Mouse (Mus musculus): ENCODE data around the gene Gfod1. TPM values are rescaled to one million over a fixed set of nuclear protein-coding genes. Genes with fewer than 3 reads are reported as not detected.

Gfod1 gene
- polyA plus RNA-seq, 1 experiment: 6.5 TPM

DNA sequence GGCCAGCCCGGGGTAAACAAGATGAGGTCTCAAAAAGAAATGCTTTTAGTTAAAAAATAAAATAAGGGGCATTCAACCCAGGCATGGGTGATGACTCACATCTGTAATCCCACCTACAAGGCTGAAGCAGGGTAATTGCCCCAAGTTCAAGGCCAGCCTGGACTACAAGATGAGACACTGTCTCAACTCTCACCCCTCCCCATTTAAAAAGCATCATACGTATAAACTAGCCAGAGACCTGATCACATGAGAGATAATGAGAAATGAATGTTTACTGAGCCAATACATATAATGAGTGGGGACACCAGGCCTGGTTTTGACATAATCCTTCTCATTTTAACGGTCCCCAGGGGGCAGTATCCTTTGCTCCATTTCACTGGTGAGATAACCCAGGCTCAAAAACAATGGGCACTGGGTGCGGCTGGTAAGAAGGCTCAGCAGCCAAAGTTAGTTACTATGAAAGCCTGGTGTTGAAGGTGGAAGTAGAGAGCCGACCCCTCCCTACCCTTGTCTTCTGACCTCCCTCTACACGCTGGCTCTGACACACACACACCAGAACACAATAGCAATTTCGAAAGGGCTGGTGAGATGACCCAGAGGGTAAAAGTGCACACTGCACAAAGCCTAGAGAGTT lies 8.9 kb downstream of the Gfod1 start:
- H3K27me3 ChIP-seq (ENCODE audit: control insufficient read depth, insufficient read depth, insufficient read length): no peaks in the 10 kb centered on the region
- no peak overlapping the region for H3K4me2 ChIP-seq (ENCODE audit: low read depth)
- no peak overlapping the region for H3K4me3 ChIP-seq
- peaks cover 3% of the 10 kb centered on the region for H3K36me3 ChIP-seq (ENCODE audit: control insufficient read depth, insufficient read depth)
- TF ChIP-seq TCF12 (IDR thresholded peaks at IDR 0.05; ENCODE audit: insufficient read depth, poor library complexity, severe bottlenecking): no peak
- TF ChIP-seq REST (IDR thresholded peaks at IDR 0.05; ENCODE audit: insufficient read depth, insufficient read length): no peak
- no peak for TF ChIP-seq SRF (IDR thresholded peaks at IDR 0.05; ENCODE audit: control insufficient read depth, insufficient read length, low read depth)
- no peak for TF ChIP-seq MYOG (IDR thresholded peaks at IDR 0.05; ENCODE audit: control insufficient read depth in 1 of 3, insufficient read depth in 1 of 3, insufficient read length in 2 of 3, low read depth in 2 of 3)
- no peak for TF ChIP-seq POLR2AphosphoS2 (IDR thresholded peaks at IDR 0.05; ENCODE audit: insufficient read length, low read depth)
- TF ChIP-seq E2F4 (IDR thresholded peaks at IDR 0.05; ENCODE audit: insufficient read depth): no peak
- no peak for TF ChIP-seq TCF3 (IDR thresholded peaks at IDR 0.05; ENCODE audit: insufficient read length, low read depth)
- no peak for TF ChIP-seq POLR2A (IDR thresholded peaks at IDR 0.05; ENCODE audit: insufficient read length, low read depth)
- no peak for TF ChIP-seq USF1 (IDR thresholded peaks at IDR 0.05; ENCODE audit: low read depth)
- TF ChIP-seq MYOD1 (IDR thresholded peaks at IDR 0.05; ENCODE audit: control insufficient read depth in 1 of 3, insufficient read length in 2 of 3, low read depth in 2 of 3): no peak
- TF ChIP-seq CEBPB (IDR thresholded peaks at IDR 0.05; ENCODE audit: insufficient read depth, poor library complexity, severe bottlenecking): no peak
- TF ChIP-seq MAX (IDR thresholded peaks at IDR 0.05; ENCODE audit: low read depth): no peak
- H3K79me2 ChIP-seq (ENCODE audit: control insufficient read depth, insufficient read depth): peaks cover 96% of the 10 kb centered on the region
- H3ac ChIP-seq (ENCODE audit: control insufficient read depth, insufficient read length): no peak overlapping the region

DNA sequence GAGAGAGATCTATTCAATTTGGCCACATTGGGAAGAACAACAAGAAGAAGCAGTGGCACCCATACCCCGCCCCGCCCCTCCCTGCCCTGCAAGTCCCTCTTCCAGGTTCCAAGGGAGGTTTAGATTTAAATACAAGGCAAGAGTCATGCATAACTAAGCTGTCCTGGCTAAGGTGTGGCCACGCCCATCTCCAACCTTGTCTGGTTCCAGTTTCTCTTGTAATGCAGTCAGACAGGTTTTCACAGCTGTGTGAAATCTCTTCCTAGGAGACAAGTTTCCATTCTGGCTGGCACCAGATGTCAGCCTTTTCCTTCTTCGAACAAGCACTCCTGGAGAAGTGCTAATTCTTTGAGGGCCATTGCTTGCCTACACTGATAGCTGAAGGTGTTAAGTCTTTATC lies 11.1 kb downstream of the Gfod1 start:
- H3K36me3 ChIP-seq (ENCODE audit: control insufficient read depth, insufficient read depth): peaks cover 3% of the 10 kb centered on the region
- TF ChIP-seq CEBPB (IDR thresholded peaks at IDR 0.05; ENCODE audit: insufficient read depth, poor library complexity, severe bottlenecking) (no peak), MYOG (IDR thresholded peaks at IDR 0.05; ENCODE audit: control insufficient read depth in 1 of 3, insufficient read depth in 1 of 3, insufficient read length in 2 of 3, low read depth in 2 of 3) (no peak), MAX (IDR thresholded peaks at IDR 0.05; ENCODE audit: low read depth) (no peak), POLR2A (IDR thresholded peaks at IDR 0.05; ENCODE audit: insufficient read length, low read depth) (no peak), MYOD1 (IDR thresholded peaks at IDR 0.05; ENCODE audit: control insufficient read depth in 1 of 3, insufficient read length in 2 of 3, low read depth in 2 of 3) (no peak), TCF12 (IDR thresholded peaks at IDR 0.05; ENCODE audit: insufficient read depth, poor library complexity, severe bottlenecking) (no peak), SRF (IDR thresholded peaks at IDR 0.05; ENCODE audit: control insufficient read depth, insufficient read length, low read depth) (no peak), E2F4 (IDR thresholded peaks at IDR 0.05; ENCODE audit: insufficient read depth) (no peak), TCF3 (IDR thresholded peaks at IDR 0.05; ENCODE audit: insufficient read length, low read depth) (no peak), USF1 (IDR thresholded peaks at IDR 0.05; ENCODE audit: low read depth) (no peak), REST (IDR thresholded peaks at IDR 0.05; ENCODE audit: insufficient read depth, insufficient read length) (no peak), POLR2AphosphoS2 (IDR thresholded peaks at IDR 0.05; ENCODE audit: insufficient read length, low read depth) (no peak)
- no peak overlapping the region for H3ac ChIP-seq (ENCODE audit: control insufficient read depth, insufficient read length)
- no peak overlapping the region for H3K4me2 ChIP-seq (ENCODE audit: low read depth)
- H3K4me3 ChIP-seq: no peak overlapping the region
- peaks cover 97% of the 10 kb centered on the region for H3K79me2 ChIP-seq (ENCODE audit: control insufficient read depth, insufficient read depth)
- H3K27me3 ChIP-seq (ENCODE audit: control insufficient read depth, insufficient read depth, insufficient read length): no peaks in the 10 kb centered on the region

DNA sequence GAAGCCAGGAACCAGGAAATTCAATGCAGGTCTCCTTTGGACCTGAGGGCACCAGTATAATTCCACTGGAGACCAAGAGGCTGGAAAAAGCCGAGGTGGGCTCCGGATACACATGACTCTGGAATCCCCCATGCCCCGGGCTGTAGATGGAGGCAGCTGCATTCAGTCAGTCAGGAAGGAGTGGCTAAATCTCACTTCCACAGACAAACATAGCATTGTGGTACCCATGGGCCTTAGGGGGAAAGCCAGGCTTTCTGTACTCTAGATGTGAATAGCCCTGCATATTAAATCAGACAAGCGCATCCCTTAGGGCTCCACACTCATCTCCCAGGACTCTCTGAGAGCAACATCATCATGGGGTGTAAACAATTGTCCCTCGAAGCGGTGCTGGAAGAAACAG lies 14.9 kb downstream of the Gfod1 start:
- Histone ChIP-seq H3K4me2 (ENCODE audit: low read depth) (no peak overlapping the region), H3K4me3 (no peak overlapping the region), H3K79me2 (ENCODE audit: control insufficient read depth, insufficient read depth) (peaks cover 71% of the 10 kb centered on the region), H3ac (ENCODE audit: control insufficient read depth, insufficient read length) (no peak overlapping the region), H3K27me3 (ENCODE audit: control insufficient read depth, insufficient read depth, insufficient read length) (no peaks in the 10 kb centered on the region), H3K36me3 (ENCODE audit: control insufficient read depth, insufficient read depth) (peaks cover 3% of the 10 kb centered on the region)
- TF ChIP-seq POLR2A (IDR thresholded peaks at IDR 0.05; ENCODE audit: insufficient read length, low read depth) (no peak), REST (IDR thresholded peaks at IDR 0.05; ENCODE audit: insufficient read depth, insufficient read length) (no peak), CEBPB (IDR thresholded peaks at IDR 0.05; ENCODE audit: insufficient read depth, poor library complexity, severe bottlenecking) (no peak), TCF12 (IDR thresholded peaks at IDR 0.05; ENCODE audit: insufficient read depth, poor library complexity, severe bottlenecking) (no peak), MYOD1 (IDR thresholded peaks at IDR 0.05; ENCODE audit: control insufficient read depth in 1 of 3, insufficient read length in 2 of 3, low read depth in 2 of 3) (no peak), E2F4 (IDR thresholded peaks at IDR 0.05; ENCODE audit: insufficient read depth) (no peak), MYOG (IDR thresholded peaks at IDR 0.05; ENCODE audit: control insufficient read depth in 1 of 3, insufficient read depth in 1 of 3, insufficient read length in 2 of 3, low read depth in 2 of 3) (no peak), MAX (IDR thresholded peaks at IDR 0.05; ENCODE audit: low read depth) (no peak), POLR2AphosphoS2 (IDR thresholded peaks at IDR 0.05; ENCODE audit: insufficient read length, low read depth) (no peak), USF1 (IDR thresholded peaks at IDR 0.05; ENCODE audit: low read depth) (no peak), SRF (IDR thresholded peaks at IDR 0.05; ENCODE audit: control insufficient read depth, insufficient read length, low read depth) (no peak), TCF3 (IDR thresholded peaks at IDR 0.05; ENCODE audit: insufficient read length, low read depth) (no peak)

DNA sequence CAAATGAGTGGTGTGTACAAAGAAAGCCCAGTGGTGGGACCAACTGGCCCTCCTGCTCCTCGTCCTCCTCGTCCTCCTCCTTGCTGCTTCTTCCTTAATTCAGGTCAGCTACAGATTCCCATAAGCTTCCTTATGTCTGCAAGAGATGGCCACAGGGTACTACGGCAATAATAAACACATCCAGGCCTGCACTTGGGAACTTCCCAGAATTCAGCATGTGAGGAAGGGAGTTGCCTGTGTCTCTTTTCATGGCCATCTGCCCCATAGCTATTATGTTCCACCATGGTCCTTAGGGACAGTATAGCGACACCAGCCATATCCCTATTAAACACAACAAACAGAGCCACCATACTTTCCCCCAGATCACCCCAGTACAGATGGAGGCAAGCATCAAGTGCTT lies 15.5 kb downstream of the Gfod1 start:
- Histone ChIP-seq H3K4me2 (ENCODE audit: low read depth) (no peak overlapping the region), H3K79me2 (ENCODE audit: control insufficient read depth, insufficient read depth) (peaks cover 65% of the 10 kb centered on the region), H3K36me3 (ENCODE audit: control insufficient read depth, insufficient read depth) (peaks cover 1% of the 10 kb centered on the region), H3ac (ENCODE audit: control insufficient read depth, insufficient read length) (no peak overlapping the region), H3K4me3 (no peak overlapping the region), H3K27me3 (ENCODE audit: control insufficient read depth, insufficient read depth, insufficient read length) (no peaks in the 10 kb centered on the region)
- TF ChIP-seq MYOD1 (IDR thresholded peaks at IDR 0.05; ENCODE audit: control insufficient read depth in 1 of 3, insufficient read length in 2 of 3, low read depth in 2 of 3) (no peak), MYOG (IDR thresholded peaks at IDR 0.05; ENCODE audit: control insufficient read depth in 1 of 3, insufficient read depth in 1 of 3, insufficient read length in 2 of 3, low read depth in 2 of 3) (no peak), CEBPB (IDR thresholded peaks at IDR 0.05; ENCODE audit: insufficient read depth, poor library complexity, severe bottlenecking) (no peak), MAX (IDR thresholded peaks at IDR 0.05; ENCODE audit: low read depth) (no peak), POLR2AphosphoS2 (IDR thresholded peaks at IDR 0.05; ENCODE audit: insufficient read length, low read depth) (no peak), E2F4 (IDR thresholded peaks at IDR 0.05; ENCODE audit: insufficient read depth) (no peak), SRF (IDR thresholded peaks at IDR 0.05; ENCODE audit: control insufficient read depth, insufficient read length, low read depth) (no peak), TCF12 (IDR thresholded peaks at IDR 0.05; ENCODE audit: insufficient read depth, poor library complexity, severe bottlenecking) (no peak), TCF3 (IDR thresholded peaks at IDR 0.05; ENCODE audit: insufficient read length, low read depth) (no peak), REST (IDR thresholded peaks at IDR 0.05; ENCODE audit: insufficient read depth, insufficient read length) (no peak), USF1 (IDR thresholded peaks at IDR 0.05; ENCODE audit: low read depth) (no peak), POLR2A (IDR thresholded peaks at IDR 0.05; ENCODE audit: insufficient read length, low read depth) (no peak)

Data from myocyte (in vitro differentiated cells).